Mouse (Mus musculus): Measurements from ENCODE around the gene Cyp46a1.

Gene Cyp46a1

DNA sequence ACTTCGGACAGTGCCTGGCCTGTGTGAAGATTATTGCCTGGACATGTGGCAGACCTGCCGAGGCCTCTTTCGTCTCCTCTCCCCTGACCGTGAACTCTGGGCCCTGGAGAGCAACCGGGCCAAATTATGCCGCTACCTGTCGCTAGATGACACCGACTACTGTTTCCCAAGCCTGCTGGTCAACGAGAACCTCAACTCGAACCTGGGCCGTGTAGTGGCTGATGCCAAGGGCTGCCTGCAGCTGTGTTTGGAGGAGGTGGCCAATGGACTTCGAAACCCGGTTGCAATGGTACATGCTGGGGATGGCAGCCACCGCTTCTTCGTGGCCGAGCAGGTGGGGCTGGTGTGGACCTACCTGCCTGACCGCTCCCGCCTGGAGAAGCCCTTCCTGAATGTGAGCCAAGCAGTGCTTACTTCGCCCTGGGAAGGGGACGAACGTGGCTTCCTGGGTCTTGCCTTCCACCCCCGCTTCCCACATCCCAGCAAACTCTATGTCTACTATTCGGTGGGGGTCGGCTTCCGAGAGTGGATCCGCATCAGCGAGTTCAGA, 22.4 kb upstream of the Cyp46a1 start:
- DNase-seq (ENCODE audit: low spot score), result no peak

DNA sequence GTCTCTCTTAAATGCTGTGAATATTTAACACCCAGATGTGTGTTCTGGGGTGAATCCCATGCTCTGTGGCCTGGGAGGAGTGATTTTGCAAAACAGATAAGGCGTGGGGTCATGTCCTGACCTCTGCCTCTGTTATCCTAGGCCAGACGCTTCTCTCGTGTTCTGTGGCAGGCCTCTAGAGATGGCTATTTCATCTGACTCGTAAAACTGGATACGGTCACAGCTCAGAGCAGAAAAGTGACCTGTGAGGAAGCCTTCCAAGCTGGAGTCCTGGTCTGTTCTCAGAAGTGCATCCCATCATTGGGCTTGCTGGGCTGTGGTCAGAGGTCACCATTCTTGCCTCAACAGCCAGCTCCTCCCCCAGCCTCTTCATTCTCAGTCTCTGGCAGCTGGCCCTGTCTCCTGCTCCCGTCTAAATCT, 21.7 kb upstream of the Cyp46a1 start:
- no peak for DNase-seq (ENCODE audit: low spot score)

DNA sequence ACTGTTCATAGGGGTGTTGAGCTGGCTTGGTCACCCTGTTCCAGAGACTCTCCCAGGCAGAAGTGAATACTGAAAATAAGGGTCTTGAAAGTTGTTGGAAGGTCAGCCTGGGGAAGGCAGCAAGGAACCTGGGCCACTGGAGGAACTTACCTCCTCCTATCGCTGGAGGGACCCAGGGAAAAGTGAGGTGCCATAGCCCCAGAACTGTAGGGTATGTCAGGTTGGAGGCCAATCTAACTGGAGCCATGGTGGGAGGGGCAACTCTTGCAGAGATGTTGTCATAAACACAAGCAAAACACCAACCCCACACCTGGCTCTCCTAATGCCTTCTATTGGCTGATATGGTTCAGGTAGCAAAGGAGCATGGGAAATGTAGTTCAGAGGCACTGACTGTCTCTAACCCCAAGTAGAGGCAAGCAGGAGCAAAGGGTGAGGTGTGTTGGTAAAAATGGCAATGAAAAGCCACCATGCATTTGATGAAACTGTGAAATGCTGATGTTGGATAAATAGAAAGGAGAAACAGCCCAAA, 20.9 kb upstream of the Cyp46a1 start:
- DNase-seq (ENCODE audit: low spot score), result no peak

DNA sequence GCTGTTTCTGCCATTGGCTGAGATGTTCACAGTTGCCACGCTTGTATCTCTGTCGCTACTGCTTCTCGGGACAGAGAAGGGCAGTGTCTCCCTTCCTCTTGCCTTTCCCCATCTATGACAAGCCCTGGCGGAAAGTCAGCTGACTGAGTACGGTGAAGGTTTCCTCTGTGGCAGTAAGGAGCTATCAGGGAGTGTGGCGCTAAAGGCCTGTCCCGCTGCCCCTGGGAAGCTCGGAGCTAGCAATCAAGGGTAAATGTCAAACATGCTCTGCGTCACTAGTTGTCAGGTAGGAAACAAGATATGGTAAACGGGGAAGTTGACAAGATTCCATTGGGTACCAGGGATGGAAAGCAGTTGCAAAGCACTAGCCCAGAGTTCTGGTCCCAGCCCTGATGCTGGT, 18.4 kb upstream of the Cyp46a1 start:
- no peak for DNase-seq (ENCODE audit: low spot score)

DNA sequence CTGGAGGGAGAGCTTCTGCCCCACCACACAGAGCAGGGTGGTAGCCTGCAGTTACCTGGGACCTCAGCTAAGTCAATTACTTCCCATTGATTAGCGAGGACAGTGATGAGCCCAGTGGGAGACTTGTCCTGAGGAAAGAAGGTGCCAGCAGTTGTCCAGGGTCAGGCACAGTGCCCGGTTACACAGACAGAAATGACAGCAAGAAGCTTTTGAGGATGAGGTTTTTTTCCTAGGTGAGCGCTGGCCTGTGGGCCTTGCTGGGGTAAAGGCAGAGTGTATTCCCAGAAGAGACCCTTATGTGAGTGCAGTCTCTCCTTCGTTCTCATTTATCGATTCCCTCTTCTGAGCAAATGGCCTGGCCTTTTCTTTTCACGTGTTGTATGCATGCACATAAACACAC, 17.5 kb upstream of the Cyp46a1 start:
- DNase-seq (ENCODE audit: low spot score), result no peak

DNA sequence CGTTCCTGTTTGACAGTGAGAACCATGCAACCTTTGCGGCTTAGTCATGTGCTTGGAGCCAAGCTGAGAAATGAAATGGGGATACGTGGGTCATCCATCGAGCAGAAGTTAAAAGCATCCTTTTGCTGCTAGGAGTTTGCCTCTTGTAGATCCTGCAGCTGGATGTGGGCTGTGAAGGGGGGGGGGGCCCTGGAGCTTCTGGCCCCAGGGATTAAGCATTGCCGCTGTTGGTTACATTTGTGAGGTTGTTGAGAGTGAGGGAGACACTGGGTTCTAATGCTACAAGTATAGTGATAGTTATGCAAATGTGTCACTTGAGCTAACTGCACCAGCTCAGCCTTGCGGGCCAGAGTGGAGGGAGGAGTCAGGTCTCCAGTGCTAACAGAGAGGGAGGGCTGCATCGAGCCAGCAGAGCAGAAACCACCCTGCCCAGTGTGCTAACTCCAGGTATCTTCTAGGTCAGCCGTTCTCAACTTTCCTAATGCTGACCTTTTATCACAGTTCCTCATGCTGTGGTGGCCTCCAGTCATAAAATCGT, 16.9 kb upstream of the Cyp46a1 start:
- no peak for DNase-seq (ENCODE audit: low spot score)

DNA sequence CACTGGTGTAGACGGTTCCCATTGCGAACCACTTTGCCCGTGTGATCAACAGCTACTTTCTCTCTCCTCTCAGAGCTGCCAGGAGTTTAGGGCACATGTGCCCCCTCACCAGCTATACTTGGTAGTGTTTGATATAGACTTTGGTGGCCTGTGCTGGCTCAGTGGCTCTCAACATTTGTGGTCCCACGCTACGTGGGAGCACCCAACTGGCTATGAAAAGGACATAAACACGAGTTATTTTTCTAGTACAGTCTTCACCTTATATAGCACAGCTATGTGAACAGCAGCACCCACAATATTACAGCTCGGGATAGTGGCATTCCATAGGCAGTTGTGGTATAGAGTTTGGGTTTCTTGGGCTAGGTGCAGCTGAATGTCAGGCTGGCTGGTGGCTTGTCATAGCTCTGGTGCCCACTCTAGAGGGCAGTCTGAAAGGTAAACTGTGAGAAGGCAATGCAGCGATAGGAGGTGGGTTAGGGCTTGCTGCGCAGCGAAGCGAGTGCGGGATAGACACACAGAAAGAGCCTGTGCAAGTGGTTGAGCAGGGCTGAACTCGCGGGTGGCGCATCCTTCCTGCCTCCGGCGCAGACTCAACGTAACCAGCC, 16.3 kb upstream of the Cyp46a1 start:
- DNase-seq (ENCODE audit: low spot score), result no peak

DNA sequence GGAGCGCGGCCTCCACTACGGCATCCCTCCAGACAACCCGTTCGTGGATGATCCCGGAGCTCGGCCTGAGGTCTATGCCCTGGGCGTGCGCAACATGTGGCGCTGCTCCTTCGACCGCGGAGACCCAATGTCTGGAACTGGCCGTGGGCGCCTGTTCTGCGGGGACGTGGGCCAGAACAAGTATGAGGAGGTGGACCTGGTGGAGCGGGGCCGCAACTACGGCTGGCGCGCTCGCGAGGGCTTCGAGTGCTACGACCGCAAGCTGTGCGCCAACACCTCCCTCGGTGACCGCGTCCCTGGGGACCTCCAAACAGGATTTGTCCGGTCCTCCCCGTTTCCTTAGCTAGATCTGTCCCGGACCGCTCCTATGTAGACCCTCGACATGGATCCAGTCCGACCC, 15.7 kb upstream of the Cyp46a1 start:
- no peak for DNase-seq (ENCODE audit: low spot score)

DNA sequence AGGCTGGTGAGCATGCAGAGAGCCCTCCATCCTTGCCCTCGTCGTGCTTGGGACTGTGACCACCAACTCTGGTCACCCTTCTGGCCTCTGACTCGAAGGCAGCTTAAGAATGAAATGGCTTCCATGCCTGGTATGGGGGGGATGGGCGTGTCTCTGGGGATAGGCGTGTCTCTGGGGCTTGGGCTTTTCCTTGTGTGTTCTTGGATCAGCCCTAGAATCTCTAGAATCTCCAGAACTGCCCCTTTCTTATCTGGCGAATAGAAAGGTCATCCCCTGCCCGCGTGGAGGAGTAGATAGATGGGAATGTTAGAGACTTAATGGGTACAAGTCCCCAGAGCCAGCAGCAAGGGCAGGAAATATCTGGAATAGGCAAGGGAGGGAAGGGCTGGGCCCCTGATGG, 14.1 kb upstream of the Cyp46a1 start:
- no peak for DNase-seq (ENCODE audit: low spot score)

DNA sequence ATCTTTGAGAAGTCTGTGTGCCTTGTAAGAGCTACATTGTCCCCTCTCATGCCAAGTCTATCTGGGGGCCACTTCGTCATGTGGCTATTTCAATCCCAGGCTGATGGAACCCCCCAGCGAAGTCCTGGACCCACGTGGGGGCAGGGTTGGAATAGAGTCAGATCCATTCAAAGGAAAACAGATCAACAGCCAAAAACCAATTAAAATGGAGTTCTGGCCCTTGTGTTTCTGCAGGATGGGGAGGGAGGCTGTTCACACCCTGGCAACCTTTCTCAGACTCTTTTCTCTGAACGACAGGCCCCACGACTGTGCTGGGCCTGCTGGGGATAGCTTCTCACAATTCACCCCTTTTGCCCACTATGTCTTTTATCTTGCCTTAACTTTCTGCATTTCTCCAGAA, 7.8 kb upstream of the Cyp46a1 start:
- no peak for DNase-seq (ENCODE audit: low spot score)

DNA sequence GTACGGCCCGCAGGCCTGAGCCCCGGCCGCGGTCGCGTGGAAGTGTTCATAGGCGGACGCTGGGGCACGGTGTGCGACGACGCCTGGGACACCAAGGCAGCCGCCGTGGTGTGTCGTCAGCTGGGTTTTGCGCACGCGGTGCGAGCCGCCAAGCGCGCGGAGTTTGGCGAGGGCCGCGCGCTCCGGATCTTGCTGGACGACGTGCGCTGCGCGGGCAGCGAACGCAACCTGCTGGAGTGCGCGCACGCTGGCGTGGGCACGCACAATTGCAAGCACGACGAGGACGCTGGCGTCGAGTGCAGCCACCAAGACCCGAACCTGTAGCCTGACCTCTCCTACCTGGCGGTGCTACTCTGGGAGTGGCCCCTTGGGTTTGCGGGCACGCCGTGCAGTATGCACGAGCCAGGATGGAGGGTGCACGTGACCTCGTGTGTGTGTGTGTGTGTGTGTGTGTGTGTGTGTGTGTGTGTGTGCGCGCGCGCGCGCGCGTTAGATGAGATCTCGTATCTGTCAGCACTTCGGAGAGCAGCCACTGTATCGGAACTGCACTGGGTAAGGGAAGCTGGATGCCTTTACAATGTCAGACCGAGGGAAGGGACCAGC, 6.2 kb upstream of the Cyp46a1 start:
- no peak for DNase-seq (ENCODE audit: low spot score)

DNA sequence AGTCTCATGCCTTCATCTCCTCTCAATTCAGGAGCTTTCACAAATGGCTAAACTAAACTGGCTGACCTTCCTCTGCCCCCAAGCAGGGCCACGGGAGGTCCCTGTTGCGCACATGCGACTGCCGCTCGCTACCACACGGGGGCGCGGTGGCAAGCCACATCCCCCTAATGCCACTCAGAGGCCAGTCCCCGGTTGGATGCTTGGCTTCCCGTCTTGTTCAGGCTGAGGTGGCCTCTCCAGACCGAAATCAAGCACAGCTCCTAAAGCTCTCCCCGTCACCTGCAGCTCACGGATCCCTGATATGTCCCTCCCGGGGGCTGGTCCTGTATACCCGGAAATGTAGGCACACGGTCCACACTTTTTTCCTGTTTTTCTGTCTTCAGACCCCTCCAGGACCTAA, 1.1 kb upstream of the Cyp46a1 start:
- DNase-seq (ENCODE audit: low spot score), result peak; percentile 84

DNA sequence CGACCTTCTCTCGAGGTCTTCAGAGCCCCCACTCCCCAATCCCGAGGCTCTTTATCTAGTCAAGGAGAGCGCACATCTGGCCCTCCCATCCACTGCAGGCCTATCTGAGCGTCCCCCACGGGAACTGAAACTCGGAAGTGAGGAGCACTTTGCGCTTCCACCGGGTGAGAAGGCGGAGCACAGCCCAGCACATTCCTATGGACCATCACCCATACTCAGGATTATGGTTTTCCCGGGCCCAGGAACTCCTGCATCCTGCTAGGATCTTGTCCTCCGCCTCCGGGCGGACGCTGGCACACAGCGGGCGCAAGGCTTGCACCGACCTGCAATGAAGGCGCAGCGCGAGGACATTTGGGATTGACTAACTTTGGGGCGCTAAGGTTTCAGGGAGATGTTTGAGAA, 699 bp upstream of the Cyp46a1 start:
- no peak for DNase-seq (ENCODE audit: low spot score)

DNA sequence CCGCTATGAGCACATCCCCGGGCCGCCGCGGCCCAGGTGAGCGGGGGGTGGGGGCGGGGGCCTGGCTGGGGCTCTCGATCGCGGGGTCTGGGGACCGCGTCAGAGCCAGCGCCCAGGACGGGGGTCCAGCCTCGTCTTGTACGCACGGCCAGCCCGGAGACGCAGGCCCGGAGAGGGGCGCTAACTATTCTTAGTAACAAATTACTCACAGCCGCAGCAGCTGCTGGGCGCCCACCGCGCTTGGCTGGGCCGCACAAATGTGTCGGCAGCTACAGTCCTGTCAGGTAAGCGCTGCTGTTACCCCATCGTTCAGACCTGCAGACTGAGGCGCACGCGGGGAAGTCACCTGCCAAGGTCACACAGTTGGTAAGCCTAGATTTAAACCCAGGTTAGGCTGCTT, 348 bp downstream of the Cyp46a1 start:
- DNase-seq (ENCODE audit: low spot score), result no peak

DNA sequence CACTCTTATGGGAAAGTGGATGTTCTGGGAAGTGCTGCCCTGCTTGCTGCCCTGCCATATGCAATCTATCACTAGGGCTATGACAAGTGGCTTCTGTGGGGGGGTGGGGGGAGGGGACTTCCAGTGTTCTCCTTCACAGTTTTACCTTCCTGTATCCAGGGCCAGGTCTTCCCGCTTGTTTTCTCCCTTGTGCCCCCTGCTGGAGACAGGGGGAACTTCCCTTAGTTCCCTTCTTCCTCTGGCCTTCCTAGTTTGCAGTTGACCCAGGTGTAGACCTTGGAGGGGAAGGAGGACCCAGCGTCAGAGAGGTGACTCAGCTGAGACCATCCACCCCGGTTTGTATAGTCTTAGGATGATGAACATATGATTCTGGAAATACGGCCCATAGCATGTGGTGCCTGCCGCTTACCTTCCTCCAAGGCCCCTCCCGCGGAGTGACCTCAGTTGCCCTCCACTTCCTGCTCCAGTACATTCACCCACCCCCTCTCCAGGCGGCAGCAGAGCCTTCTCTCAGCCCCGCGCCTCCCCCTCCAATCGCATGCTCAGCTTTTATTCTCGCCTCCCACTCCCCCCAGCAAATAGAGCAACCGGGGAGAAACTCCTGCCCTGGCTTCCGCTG, 4.5 kb downstream of the Cyp46a1 start:
- DNase-seq (ENCODE audit: low spot score), result peak; percentile 24

DNA sequence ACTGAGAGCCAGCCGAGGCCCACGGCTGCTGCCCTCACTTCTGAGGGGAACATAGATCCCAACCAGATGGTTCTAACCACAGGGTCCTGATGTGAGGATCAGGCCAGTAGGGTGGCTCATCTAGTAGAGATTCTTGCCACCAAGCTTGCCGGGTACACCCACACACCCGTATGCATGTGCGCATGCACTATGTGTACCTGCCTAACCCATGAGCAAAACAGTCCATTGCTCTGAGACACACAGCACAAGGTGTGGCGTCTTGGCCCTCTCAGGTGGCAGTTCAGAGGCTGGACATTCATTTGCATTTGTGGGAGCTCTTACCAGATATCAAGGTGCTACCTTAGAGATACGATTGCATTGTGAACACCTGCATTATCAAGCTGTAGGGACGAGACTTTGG, 14.0 kb downstream of the Cyp46a1 start:
- no peak for DNase-seq (ENCODE audit: low spot score)

DNA sequence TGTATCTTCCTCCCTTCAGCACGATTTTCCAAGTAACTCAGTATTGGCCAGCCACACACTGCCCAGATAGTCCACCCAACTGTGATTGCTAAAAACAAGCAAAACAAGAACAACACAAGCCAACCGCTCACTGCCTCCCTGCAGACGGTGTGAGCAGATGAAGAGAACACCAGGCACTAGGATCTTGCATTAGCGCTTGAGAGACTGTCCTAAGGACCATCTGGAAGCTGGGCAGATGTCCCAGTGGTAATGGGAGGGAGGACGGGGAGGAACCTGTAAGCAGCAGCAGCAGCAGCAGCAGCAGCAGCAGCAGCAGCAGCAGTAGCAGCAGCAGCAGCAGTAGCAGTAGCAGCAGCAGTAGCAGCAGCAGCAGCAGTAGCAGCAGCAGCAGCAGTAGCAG, 14.8 kb downstream of the Cyp46a1 start:
- no peak for DNase-seq (ENCODE audit: low spot score)

DNA sequence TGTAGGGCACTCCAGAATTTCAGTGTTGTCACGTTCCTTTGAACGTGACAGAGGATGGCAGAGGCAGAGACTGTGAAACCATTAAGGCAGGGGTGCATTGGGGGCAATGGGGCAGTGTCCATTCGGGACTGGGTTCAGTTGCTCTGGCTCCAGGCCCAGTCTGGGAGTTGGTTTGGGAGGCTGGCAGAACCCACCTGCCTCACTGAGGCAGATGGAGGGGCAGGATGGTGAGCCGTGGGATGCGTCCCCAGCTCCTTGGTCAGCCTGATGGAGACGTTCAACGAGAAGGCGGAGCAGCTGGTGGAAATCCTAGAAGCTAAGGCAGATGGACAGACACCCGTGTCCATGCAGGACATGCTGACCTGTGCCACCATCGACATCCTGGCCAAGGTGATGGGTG, 16.8 kb downstream of the Cyp46a1 start:
- no peak for DNase-seq (ENCODE audit: low spot score)

DNA sequence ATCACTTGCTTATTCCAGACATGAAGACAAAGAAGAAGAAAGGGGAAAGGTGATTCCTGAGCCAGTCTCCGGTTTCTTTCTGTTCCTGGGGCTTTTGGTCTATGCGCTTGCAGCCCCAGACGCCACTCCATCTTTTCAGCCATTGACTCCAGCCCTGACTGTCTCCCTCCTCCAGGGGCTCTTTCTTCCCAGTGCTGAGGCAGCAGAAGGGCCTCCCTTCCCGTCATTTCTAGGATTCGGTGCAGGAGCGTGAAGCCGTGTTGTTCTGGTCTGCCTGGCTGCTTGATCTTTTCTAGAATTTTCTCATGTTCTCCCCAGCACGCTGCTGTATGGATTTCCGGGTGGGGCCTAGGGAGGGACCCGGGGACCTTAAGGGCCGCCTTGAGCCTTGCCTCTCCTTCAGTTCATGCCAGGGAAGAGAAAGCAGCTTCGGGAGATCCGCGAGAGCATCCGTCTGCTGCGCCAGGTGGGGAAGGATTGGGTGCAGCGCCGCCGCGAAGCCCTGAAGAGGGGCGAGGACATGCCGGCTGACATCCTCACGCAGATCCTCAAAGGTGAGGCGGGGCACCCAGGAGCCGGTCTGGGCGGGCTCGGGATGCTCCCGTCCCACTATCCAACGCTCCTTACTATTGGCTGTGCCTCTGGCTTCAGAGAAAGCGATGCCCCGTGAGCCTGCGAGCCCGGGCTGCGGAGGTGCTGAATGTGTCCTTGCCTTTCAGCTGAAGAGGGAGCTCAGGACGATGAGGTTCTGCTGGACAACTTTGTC, 18.4 kb downstream of the Cyp46a1 start:
- DNase-seq (ENCODE audit: low spot score), result no peak

DNA sequence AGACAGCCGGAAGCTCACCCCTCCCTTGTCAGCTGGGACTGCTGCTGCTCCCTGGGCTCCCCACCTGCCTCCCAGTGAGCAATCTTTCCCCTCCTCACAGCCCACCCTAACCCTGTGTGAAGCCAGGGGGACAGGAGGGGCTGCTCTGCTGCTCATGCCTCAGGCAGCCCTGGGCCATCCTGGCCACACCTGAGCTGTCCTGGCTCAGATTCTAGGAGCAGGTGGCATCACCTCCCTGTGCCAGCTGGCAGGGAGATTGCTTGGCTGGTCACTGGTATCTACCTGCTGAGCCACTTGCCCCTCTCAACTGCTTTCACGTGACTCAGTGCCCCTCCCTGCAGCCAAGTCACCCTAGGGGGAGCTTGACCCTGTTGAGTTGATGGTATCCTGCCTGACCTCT, 20.1 kb downstream of the Cyp46a1 start:
- DNase-seq (ENCODE audit: low spot score), result no peak

DNA sequence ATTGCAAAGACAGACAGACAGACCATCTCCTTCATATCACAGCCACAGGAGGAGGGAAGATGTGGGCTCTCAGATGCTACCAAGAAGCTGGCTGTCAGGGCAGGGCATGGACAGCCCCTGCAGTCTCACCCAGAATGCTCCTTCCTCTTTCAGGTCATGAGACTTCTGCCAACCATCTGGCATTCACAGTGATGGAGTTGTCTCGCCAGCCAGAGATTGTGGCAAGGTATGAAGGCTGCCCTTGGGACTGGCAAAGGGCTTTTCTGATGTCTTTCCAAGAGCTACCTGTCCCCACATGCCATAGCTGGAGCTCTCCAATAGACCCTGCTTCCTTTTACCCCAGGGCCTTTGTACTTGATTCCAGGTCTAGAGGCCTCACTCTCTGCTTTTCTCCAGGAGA, 21.1 kb downstream of the Cyp46a1 start:
- DNase-seq (ENCODE audit: low spot score), result no peak

DNA sequence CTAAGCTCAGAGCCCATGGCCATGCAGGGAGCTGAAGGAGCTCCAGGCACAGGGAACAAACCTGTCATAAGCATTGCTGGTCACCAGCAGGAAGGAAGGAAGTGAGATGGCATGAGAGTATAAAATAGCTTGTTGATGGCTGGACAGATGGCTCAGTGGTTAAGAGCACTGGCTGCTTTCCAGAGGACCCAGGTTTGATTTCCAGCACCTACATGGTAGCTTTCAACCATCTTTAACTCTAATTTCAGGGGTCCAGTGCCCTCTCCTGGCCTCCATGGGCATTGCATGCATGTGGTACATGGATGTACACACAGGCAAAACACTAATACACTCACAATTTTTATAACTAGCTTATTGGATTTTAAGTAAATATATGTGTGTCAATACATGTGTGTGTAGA, 21.8 kb downstream of the Cyp46a1 start:
- DNase-seq (ENCODE audit: low spot score), result no peak
